Mouse (Mus musculus) Patski (cell line): ENCODE results near the gene Spint3. TPM values are rescaled to one million over a fixed set of nuclear protein-coding genes. Genes with fewer than 3 reads are reported as not detected.

Experiments
- ATAC-seq: fragments of 100-300 bp; one replicate; pipeline ENCODE4 v1.8.0; 2021
- CTCF ChIA-PET: fragments of 350-600 bp; sonication (Branson Sonifier 250); formaldehyde crosslinking; loops from one replicate; lab custom pipeline; 2022; ENCODE audit warnings: inconsistent platforms; lab: Charles Lee
- POLR2A ChIA-PET: fragments of 350-600 bp; sonication (Branson Sonifier 250); formaldehyde crosslinking; loops from one replicate; lab custom pipeline; 2022; ENCODE audit warnings: antibody characterized with exemption, inconsistent platforms; lab: Charles Lee
- DNase-seq: peaks from one replicate; pipeline ENCODE4 v3.0.0-alpha.2; 2011; ENCODE audit warnings: low read depth, low spot score
- H3K27me3 ChIP-seq: fragments of 371-371 bp; one replicate; pipeline ENCODE4 v1.5.1; 2021
- CTCF ChIP-seq: fragments of 100-300 bp; IDR thresholded peaks from one replicate; pipeline ENCODE4 v1.5.1; 2021
- in situ Hi-C: fragments of 300-500 bp; cut with MboI; formaldehyde crosslinking; loops from 3 replicates; pipeline ENCODE4 v1.11.1; 2018; ENCODE audit warnings: low pct_unique_long_range_greater_than_20kb, mixed read lengths
- polyA plus RNA-seq: library from polyadenylated mRNA; unstranded; gene quantifications from one replicate; pipeline ENCODE4 v1.2.3, GENCODE M21; 2021

The Spint3 gene
- polyA plus RNA-seq, 1 experiment from 2014 or later: not detected

- ChIA-PET CTCF (interaction anchor here (1.0 to 1.4 kb wide), 2 partner anchors 15 to 17 kb away, joined by 3 read pairs; no protein-coding TSS in a partner anchor), POLR2A (interaction anchor here (0.7 kb wide), 1 partner anchor 9 kb away, joined by 3 read pairs; no protein-coding TSS in a partner anchor)
- DNase-seq (no peak), ATAC-seq (no peak)
- H3K27me3 ChIP-seq: no peaks in the 10 kb centered on the region
- in situ Hi-C loops: loop anchor here (25.0 kb wide), 1 partner anchor 438 kb away; no protein-coding TSS in a partner anchor
- no peak for TF ChIP-seq CTCF
Measured at GRCm38 (mm10) chr2:164549963-164550894, 23.0 kb downstream of the Spint3 start.

GRCm38 (mm10) chr2:164549338-164549737 lies 23.9 kb downstream of the Spint3 start:
- ATAC-seq (peak; percentile 78), DNase-seq (no peak)
- ChIA-PET CTCF (no interaction called here), POLR2A (no interaction called here)
- in situ Hi-C loops: loop anchor here (25.0 kb wide), 1 partner anchor 437 kb away; no protein-coding TSS in a partner anchor
- no peak for TF ChIP-seq CTCF
- H3K27me3 ChIP-seq: no peaks in the 10 kb centered on the region

GRCm38 (mm10) chr2:164544454-164545097 lies 28.7 kb downstream of the Spint3 start:
- H3K27me3 ChIP-seq: no peaks in the 10 kb centered on the region
- ChIA-PET POLR2A (no interaction called here), CTCF (interaction anchor here (1.4 to 4.4 kb wide), 2 partner anchors 14 to 27 kb away, joined by 6 to 31 read pairs; no protein-coding TSS in a partner anchor)
- no peak for TF ChIP-seq CTCF
- no peak for DNase-seq
- no peak for ATAC-seq
- in situ Hi-C loops: loop anchor here (25.0 kb wide), 1 partner anchor 432 kb away; no protein-coding TSS in a partner anchor

GRCm38 (mm10) chr2:164543745-164544144 lies 29.5 kb downstream of the Spint3 start:
- H3K27me3 ChIP-seq: no peaks in the 10 kb centered on the region
- ChIA-PET POLR2A (no interaction called here), CTCF (interaction anchor here (1.3 to 4.4 kb wide), 3 partner anchors 9 to 26 kb away, joined by 3 to 31 read pairs (median 6); no protein-coding TSS in a partner anchor)
- in situ Hi-C loops: loop anchor here (25.0 kb wide), 1 partner anchor 431 kb away; no protein-coding TSS in a partner anchor
- DNase-seq: peak; percentile 88
- no peak for TF ChIP-seq CTCF
- peak; percentile 88 for ATAC-seq

- ChIA-PET CTCF (interaction anchor here (1.3 to 4.4 kb wide), 3 partner anchors 8 to 21 kb away, joined by 3 to 31 read pairs (median 3); no protein-coding TSS in a partner anchor), POLR2A (no interaction called here)
- in situ Hi-C loops: loop anchor here (25.0 kb wide), 1 partner anchor 430 kb away; no protein-coding TSS in a partner anchor
Measured at GRCm38 (mm10) chr2:164542598-164542997, 30.7 kb downstream of the Spint3 start.

DNA sequence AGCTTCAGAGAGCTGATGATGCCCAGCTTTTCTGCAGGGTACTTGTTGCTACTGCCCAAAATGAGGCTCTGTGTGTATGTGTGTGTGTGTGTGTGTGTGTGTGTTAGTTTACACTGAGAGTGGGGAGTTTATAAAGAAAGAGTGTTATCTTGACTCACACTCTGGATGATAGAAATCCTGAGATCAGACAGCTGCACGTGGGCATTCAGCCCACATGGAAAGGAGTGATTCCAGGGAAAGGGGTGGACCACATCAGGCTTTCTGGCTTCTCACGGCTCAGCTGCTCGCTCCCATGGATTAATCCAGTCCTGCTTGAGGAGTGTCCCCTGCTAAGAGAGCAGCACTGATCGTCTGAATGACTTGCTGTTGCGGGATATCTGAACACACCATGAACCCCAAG lies 31.1 kb downstream of the Spint3 start:
- POLR2A ChIA-PET: no interaction called here
- DNase-seq: no peak
- TF ChIP-seq CTCF: no peak
- no peak for ATAC-seq
- CTCF ChIA-PET: interaction anchor here (1.4 to 4.4 kb wide), 2 partner anchors 12 to 21 kb away, joined by 3 to 31 read pairs; no protein-coding TSS in a partner anchor
- H3K27me3 ChIP-seq: no peaks in the 10 kb centered on the region
- in situ Hi-C loops: loop anchor here (25.0 kb wide), 1 partner anchor 430 kb away; no protein-coding TSS in a partner anchor

More at GRCm38 (mm10) chr2:164542598-164542997, 30.7 kb downstream of the Spint3 start:
- no peak for TF ChIP-seq CTCF
- ATAC-seq (no peak), DNase-seq (no peak)
- no peaks in the 10 kb centered on the region for H3K27me3 ChIP-seq

- TF ChIP-seq CTCF: no peak
- ChIA-PET CTCF (interaction anchor here (1.0 to 4.4 kb wide), 6 partner anchors 10 to 152 kb away, joined by 3 to 31 read pairs (median 4); partner anchors contain the start of gene Slpi), POLR2A (interaction anchor here (1.0 kb wide), 1 partner anchor 122 kb away, joined by 3 read pairs; no protein-coding TSS in a partner anchor)
- no peaks in the 10 kb centered on the region for H3K27me3 ChIP-seq
- in situ Hi-C loops: loop anchor here (25.0 kb wide), 1 partner anchor 429 kb away; no protein-coding TSS in a partner anchor
- DNase-seq: no peak
- no peak for ATAC-seq
Measured at GRCm38 (mm10) chr2:164540652-164541427, 32.4 kb downstream of the Spint3 start.

DNA sequence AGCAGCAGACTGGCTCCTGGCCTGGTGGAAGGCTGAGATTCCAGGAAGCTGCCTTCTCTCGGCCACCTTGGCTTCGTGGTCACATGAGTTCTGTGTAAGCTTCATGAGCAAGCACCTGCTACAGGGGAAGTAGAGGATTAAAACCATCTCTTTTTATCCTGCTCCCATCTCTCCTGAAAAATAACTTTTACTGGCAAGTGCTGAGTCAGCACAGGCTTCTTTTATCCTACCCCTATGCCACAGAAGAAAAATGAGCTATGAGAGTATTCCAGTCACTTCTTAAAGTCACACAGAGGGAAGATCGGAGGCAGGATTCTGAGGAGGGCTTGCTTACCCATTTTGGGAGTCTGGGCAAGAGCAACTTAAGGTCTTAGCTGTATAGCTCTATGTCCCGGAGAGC lies 36.3 kb downstream of the Spint3 start:
- in situ Hi-C loops: loop anchor here (25.0 kb wide), 1 partner anchor 425 kb away; no protein-coding TSS in a partner anchor
- ATAC-seq (no peak), DNase-seq (no peak)
- no peaks in the 10 kb centered on the region for H3K27me3 ChIP-seq
- POLR2A ChIA-PET: interaction anchor here (0.6 kb wide), 1 partner anchor 83 kb away, joined by 4 read pairs; no protein-coding TSS in a partner anchor
- no peak for TF ChIP-seq CTCF
- CTCF ChIA-PET: no interaction called here

DNA sequence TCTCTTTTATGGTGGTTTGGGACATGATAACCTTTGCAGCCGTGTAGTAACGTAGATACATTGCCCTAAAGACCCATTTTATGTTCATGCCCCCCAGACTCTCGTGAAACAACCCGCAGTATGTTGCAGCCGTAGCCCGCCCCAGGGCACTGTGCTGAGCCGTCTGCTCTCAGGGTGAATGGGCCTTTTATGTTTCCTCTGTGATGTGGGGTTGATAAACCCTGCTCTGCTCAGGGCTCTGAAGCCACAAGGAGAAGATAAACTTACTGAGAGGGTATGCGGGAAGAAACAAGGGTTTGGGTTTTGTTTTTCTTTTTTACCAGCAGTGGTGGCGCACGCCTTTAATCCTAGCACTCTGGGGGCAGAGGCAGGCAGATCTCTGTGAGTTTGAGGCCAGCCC lies 38.9 kb downstream of the Spint3 start:
- ChIA-PET POLR2A (no interaction called here), CTCF (interaction anchor here (1.1 kb wide), 1 partner anchor 30 kb away, joined by 3 read pairs; no protein-coding TSS in a partner anchor)
- no peak for TF ChIP-seq CTCF
- DNase-seq (no peak), ATAC-seq (no peak)
- in situ Hi-C loops: loop anchor here (25.0 kb wide), 1 partner anchor 422 kb away; no protein-coding TSS in a partner anchor
- no peaks in the 10 kb centered on the region for H3K27me3 ChIP-seq
